Mouse (Mus musculus): ENCODE data around the gene Slc43a2.

- TF ChIP-seq KAT2A (conservative IDR thresholded peaks at IDR 0.05; ENCODE audit: low read depth, low read length) = no peak
- no peak for TF ChIP-seq NRF1 (IDR thresholded peaks at IDR 0.05; ENCODE audit: insufficient read depth, low read depth, low read length, poor library complexity, severe bottlenecking)
- no peak for TF ChIP-seq CTCF (IDR thresholded peaks at IDR 0.05 in 2 of 3, conservative IDR thresholded peaks at IDR 0.05 in 1 of 3; ENCODE audit: control insufficient read depth in 1 of 3, insufficient read depth in 1 of 3, low read depth in 2 of 3, low read length in 3 of 3, poor library complexity in 1 of 3, severe bottlenecking in 1 of 3)
- no peak for TF ChIP-seq POLR2A (IDR thresholded peaks at IDR 0.05; ENCODE audit: control insufficient read depth in 1 of 2, insufficient read depth in 1 of 2, low read depth in 1 of 2, low read length in 2 of 2, poor library complexity in 1 of 2)
- no peak for TF ChIP-seq ZC3H11A (IDR thresholded peaks at IDR 0.05; ENCODE audit: low read depth, low read length)
- TF ChIP-seq CHD1 (IDR thresholded peaks at IDR 0.05; ENCODE audit: low read depth, low read length) = no peak
- TF ChIP-seq CHD2 (IDR thresholded peaks at IDR 0.05; ENCODE audit: low read length) = no peak
- no peak for TF ChIP-seq MYC (IDR thresholded peaks at IDR 0.05; ENCODE audit: low read depth, low read length)
- TF ChIP-seq JUND (IDR thresholded peaks at IDR 0.05; ENCODE audit: low read depth, low read length) = no peak
- TF ChIP-seq GATA1 (IDR thresholded peaks at IDR 0.05; ENCODE audit: low read depth, low read length) = no peak
- no peak for TF ChIP-seq ZKSCAN1 (IDR thresholded peaks at IDR 0.05; ENCODE audit: low read depth, low read length)
- no peak for TF ChIP-seq POLR2AphosphoS2 (IDR thresholded peaks at IDR 0.05; ENCODE audit: low read length)
Measured at GRCm38 (mm10) chr11:75581495-75582149, 50.1 kb downstream of the Slc43a2 start.

Measured in MEL (cell line).